Mouse (Mus musculus) MEL (cell line): ENCODE measurements around the gene Npnt. TPM values are rescaled to one million over a fixed set of nuclear protein-coding genes. Genes with fewer than 3 reads are reported as not detected.

ENCODE experiments used
- DNase-seq: peaks from one replicate; pipeline ENCODE4 v3.0.0; 2011; ENCODE audit warnings: low read depth, low spot score
- H3K27ac ChIP-seq: 2 replicates; pipeline ENCODE4 v1.5.1; 2012; ENCODE audit warnings: low read depth, mild to moderate bottlenecking, control low read depth, low read length, moderate library complexity; ENCODE audit not compliant: control insufficient read depth
- H3K27me3 ChIP-seq, 2 experiments: fragments of 150-350 bp in 1 of 2; sonication (generic) in 1 of 2; 2 replicates each; pipeline ENCODE4 v1.6.1; 2012; ENCODE audit warnings: low read length in 2 of 2, mild to moderate bottlenecking in 2 of 2, improper control_type of control experiment in 1 of 2, moderate library complexity in 1 of 2; ENCODE audit not compliant: insufficient read depth in 2 of 2, control insufficient read depth in 1 of 2
- H3K36me3 ChIP-seq, 2 experiments: 2 replicates each; pipeline ENCODE4 v1.6.1; 2012 to 2014; ENCODE audit warnings: low read length in 2 of 2, improper control_type of control experiment in 1 of 2, inconsistent platforms in 1 of 2, mild to moderate bottlenecking in 1 of 2; ENCODE audit not compliant: insufficient read depth in 2 of 2, control insufficient read depth in 1 of 2
- H3K4me1 ChIP-seq, 2 experiments: fragments of 150-350 bp in 1 of 2; sonication (generic) in 1 of 2; 2 replicates each; pipeline ENCODE4 v1.6.1; 2012; ENCODE audit warnings: low read length in 2 of 2, improper control_type of control experiment in 1 of 2, mild to moderate bottlenecking in 1 of 2; ENCODE audit not compliant: insufficient read depth in 2 of 2, control insufficient read depth in 1 of 2
- H3K4me3 ChIP-seq, 2 experiments: fragments of 150-350 bp in 1 of 2; sonication (generic) in 1 of 2; 2 replicates each; pipeline ENCODE4 v1.5.1; 2012; ENCODE audit warnings: low read depth in 2 of 2, low read length in 2 of 2, mild to moderate bottlenecking in 2 of 2, moderate library complexity in 2 of 2, control low read depth in 1 of 2, improper control_type of control experiment in 1 of 2; ENCODE audit not compliant: control insufficient read depth in 1 of 2, insufficient read depth in 1 of 2
- H3K79me2 ChIP-seq: 2 replicates; pipeline ENCODE4 v1.6.1; 2012; ENCODE audit warnings: mild to moderate bottlenecking, low read length, moderate library complexity; ENCODE audit not compliant: control insufficient read depth, poor library complexity, insufficient read depth
- H3K9ac ChIP-seq: 2 replicates; pipeline ENCODE4 v1.6.1; 2012; ENCODE audit warnings: low read depth, mild to moderate bottlenecking, control low read depth, low read length, moderate library complexity; ENCODE audit not compliant: control insufficient read depth, poor library complexity, severe bottlenecking
- H3K9me3 ChIP-seq: fragments of 150-350 bp; sonication (generic); replicated peaks from 2 replicates; pipeline ENCODE4 v1.6.1; 2012; ENCODE audit warnings: mild to moderate bottlenecking, low read length, improper control_type of control experiment, moderate library complexity; ENCODE audit not compliant: insufficient read depth
- BHLHE40 ChIP-seq: IDR thresholded peaks from 2 replicates; pipeline ENCODE4 v1.6.1; 2012; ENCODE audit warnings: low read depth, mild to moderate bottlenecking, inconsistent platforms, low read length, improper control_type of control experiment, borderline replicate concordance
- CTCF ChIP-seq, 3 experiments: IDR thresholded peaks in 2 of 3; conservative IDR thresholded peaks in 1 of 3; 2 replicates each; pipeline ENCODE4 v1.5.1; 2011 to 2012; ENCODE audit warnings: low read length in 3 of 3, low read depth in 2 of 3, mild to moderate bottlenecking in 2 of 3, improper control_type of control experiment in 1 of 3, inconsistent platforms in 1 of 3, mixed read lengths in 1 of 3, moderate library complexity in 1 of 3; ENCODE audit not compliant: control insufficient read depth in 1 of 3, insufficient read depth in 1 of 3, poor library complexity in 1 of 3, severe bottlenecking in 1 of 3
- E2F4 ChIP-seq: IDR thresholded peaks from 2 replicates; pipeline ENCODE4 v1.6.1; 2011; ENCODE audit warnings: low read depth, low read length, improper control_type of control experiment, borderline replicate concordance
- ELF1 ChIP-seq: IDR thresholded peaks from 2 replicates; pipeline ENCODE4 v1.6.1; 2014; ENCODE audit warnings: low read depth, mild to moderate bottlenecking, inconsistent platforms, low read length, improper control_type of control experiment, moderate library complexity
- ETS1 ChIP-seq: IDR thresholded peaks from 2 replicates; pipeline ENCODE4 v1.6.1; 2012; ENCODE audit warnings: low read depth, mild to moderate bottlenecking, inconsistent platforms, low read length, improper control_type of control experiment, moderate library complexity
- GABPA ChIP-seq: IDR thresholded peaks from 2 replicates; pipeline ENCODE4 v1.6.1; 2012; ENCODE audit warnings: low read depth, mild to moderate bottlenecking, inconsistent platforms, low read length, improper control_type of control experiment, moderate library complexity
- GATA1 ChIP-seq: IDR thresholded peaks from 2 replicates; pipeline ENCODE4 v1.6.1; 2011; ENCODE audit warnings: low read depth, low read length, improper control_type of control experiment
- JUND ChIP-seq: IDR thresholded peaks from 2 replicates; pipeline ENCODE4 v1.6.1; 2011; ENCODE audit warnings: low read depth, mild to moderate bottlenecking, improper control_type of control experiment, low read length
- KAT2A ChIP-seq: conservative IDR thresholded peaks from 2 replicates; pipeline ENCODE4 v1.6.1; 2012; ENCODE audit warnings: low read depth, low read length, improper control_type of control experiment, inconsistent platforms
- MAX ChIP-seq: IDR thresholded peaks from 2 replicates; pipeline ENCODE4 v1.6.1; 2011; ENCODE audit warnings: low read length, improper control_type of control experiment
- MAZ ChIP-seq: IDR thresholded peaks from 2 replicates; pipeline ENCODE4 v1.6.1; 2012; ENCODE audit warnings: low read depth, mild to moderate bottlenecking, inconsistent platforms, low read length, improper control_type of control experiment
- MXI1 ChIP-seq: IDR thresholded peaks from 2 replicates; pipeline ENCODE4 v1.6.1; 2011; ENCODE audit warnings: mild to moderate bottlenecking, low read depth, low read length, improper control_type of control experiment
- MYB ChIP-seq: IDR thresholded peaks from 2 replicates; pipeline ENCODE4 v1.6.1; 2011; ENCODE audit warnings: mild to moderate bottlenecking, low read depth, low read length, improper control_type of control experiment
- MYC ChIP-seq: IDR thresholded peaks from 2 replicates; pipeline ENCODE4 v1.6.1; 2011; ENCODE audit warnings: low read depth, mild to moderate bottlenecking, low read length, improper control_type of control experiment, moderate library complexity
- NELFE ChIP-seq: IDR thresholded peaks from 2 replicates; pipeline ENCODE4 v1.6.1; 2011; ENCODE audit warnings: low read depth, low read length, improper control_type of control experiment
- NRF1 ChIP-seq: IDR thresholded peaks from 2 replicates; pipeline ENCODE4 v1.6.1; 2014; ENCODE audit warnings: low read depth, mild to moderate bottlenecking, inconsistent platforms, low read length, improper control_type of control experiment, moderate library complexity; ENCODE audit not compliant: poor library complexity, insufficient read depth, severe bottlenecking
- POLR2A ChIP-seq, 2 experiments: IDR thresholded peaks; 2 replicates each; pipeline ENCODE4 v1.6.1; 2011 to 2012; ENCODE audit warnings: low read length in 2 of 2, mild to moderate bottlenecking in 2 of 2, control low read depth in 1 of 2, improper control_type of control experiment in 1 of 2, low read depth in 1 of 2, moderate library complexity in 1 of 2; ENCODE audit not compliant: control insufficient read depth in 1 of 2, insufficient read depth in 1 of 2, poor library complexity in 1 of 2
- POLR2AphosphoS2 ChIP-seq: IDR thresholded peaks from 2 replicates; pipeline ENCODE4 v1.6.1; 2011; ENCODE audit warnings: low read length, improper control_type of control experiment
- RAD21 ChIP-seq: IDR thresholded peaks from 2 replicates; pipeline ENCODE4 v1.6.1; 2011; ENCODE audit warnings: mild to moderate bottlenecking, low read depth, low read length, improper control_type of control experiment
- TAL1 ChIP-seq: IDR thresholded peaks from 2 replicates; pipeline ENCODE4 v1.6.1; 2012; ENCODE audit warnings: mild to moderate bottlenecking, inconsistent platforms, low read length, moderate library complexity, mixed read lengths
- TBP ChIP-seq: IDR thresholded peaks from 2 replicates; pipeline ENCODE4 v1.8.0; 2011; ENCODE audit warnings: low read depth, low read length, improper control_type of control experiment
- USF1 ChIP-seq: IDR thresholded peaks from 2 replicates; pipeline ENCODE4 v1.6.1; 2014; ENCODE audit warnings: low read depth, mild to moderate bottlenecking, inconsistent platforms, low read length, improper control_type of control experiment, moderate library complexity
- USF2 ChIP-seq, 2 experiments: IDR thresholded peaks; 2 replicates each; pipeline ENCODE4 v1.6.1; 2011 to 2012; ENCODE audit warnings: improper control_type of control experiment in 2 of 2, low read length in 2 of 2, borderline replicate concordance in 1 of 2, inconsistent platforms in 1 of 2, low read depth in 1 of 2, mild to moderate bottlenecking in 1 of 2; ENCODE audit not compliant: insufficient read depth in 1 of 2
- ZMIZ1 ChIP-seq: IDR thresholded peaks from 2 replicates; pipeline ENCODE4 v1.6.1; 2012; ENCODE audit warnings: low read depth, mild to moderate bottlenecking, inconsistent platforms, low read length, improper control_type of control experiment, moderate library complexity
- ZNF384 ChIP-seq: IDR thresholded peaks from 2 replicates; pipeline ENCODE4 v1.6.1; 2012; ENCODE audit warnings: low read depth, mild to moderate bottlenecking, inconsistent platforms, low read length, improper control_type of control experiment
- polyA plus RNA-seq, 2 experiments: library from polyadenylated mRNA; stranded (reverse) in 1 of 2; unstranded in 1 of 2; fragments of >175 nt in 1 of 2; fragments of >200 nt in 1 of 2; gene quantifications; 2 replicates each; pipeline versions ENCODE4 v1.2.1 to v1.2.4; 2012; ENCODE audit warnings: low replicate concordance in 2 of 2, low read depth in 1 of 2; ENCODE audit not compliant: insufficient read length in 2 of 2, insufficient read depth in 1 of 2, missing spikeins in 1 of 2
- total RNA-seq: library from RNA; depleted of rRNA; stranded (reverse); fragments of 300-350 nt; gene quantifications from 2 replicates; pipeline ENCODE4 v1.2.3, GENCODE M21; 2012

Npnt gene
- total and polyA plus RNA-seq, 3 experiments: 0.06 TPM; not detected in 2

DNA sequence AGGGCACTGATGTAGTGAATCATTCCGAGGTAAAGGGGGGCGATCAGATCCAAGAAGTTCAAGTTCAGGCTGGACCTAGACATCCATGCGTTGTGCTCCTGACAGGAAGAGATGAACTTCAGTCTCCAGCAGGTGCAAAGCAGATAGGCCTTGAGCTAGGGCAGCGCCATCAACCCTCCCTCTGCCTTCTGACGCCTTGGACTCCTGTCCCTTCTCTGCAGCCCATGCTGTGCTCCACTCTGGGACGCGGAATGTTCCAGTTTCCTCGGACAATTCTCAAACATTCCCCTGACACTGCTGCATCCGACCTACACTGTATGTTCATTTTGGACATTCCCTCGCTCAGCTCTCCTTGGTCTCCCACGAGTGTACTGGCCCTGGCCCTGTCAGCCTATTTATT is 30.9 kb downstream of the Npnt start:
- no peaks in the 10 kb centered on the region for H3K4me1 ChIP-seq
- TF ChIP-seq ZMIZ1: no peak
- TF ChIP-seq MYC: no peak
- TF ChIP-seq NELFE: no peak
- TF ChIP-seq GATA1: no peak
- no peak for TF ChIP-seq RAD21
- H3K27ac ChIP-seq: no peak overlapping the region
- no peak overlapping the region for H3K4me3 ChIP-seq
- H3K36me3 ChIP-seq: no peaks in the 10 kb centered on the region
- no peak overlapping the region for H3K9ac ChIP-seq
- DNase-seq: no peak
- no peaks in the 10 kb centered on the region for H3K9me3 ChIP-seq
- H3K27me3 ChIP-seq: no peaks in the 10 kb centered on the region
- H3K79me2 ChIP-seq: no peaks in the 10 kb centered on the region

DNA sequence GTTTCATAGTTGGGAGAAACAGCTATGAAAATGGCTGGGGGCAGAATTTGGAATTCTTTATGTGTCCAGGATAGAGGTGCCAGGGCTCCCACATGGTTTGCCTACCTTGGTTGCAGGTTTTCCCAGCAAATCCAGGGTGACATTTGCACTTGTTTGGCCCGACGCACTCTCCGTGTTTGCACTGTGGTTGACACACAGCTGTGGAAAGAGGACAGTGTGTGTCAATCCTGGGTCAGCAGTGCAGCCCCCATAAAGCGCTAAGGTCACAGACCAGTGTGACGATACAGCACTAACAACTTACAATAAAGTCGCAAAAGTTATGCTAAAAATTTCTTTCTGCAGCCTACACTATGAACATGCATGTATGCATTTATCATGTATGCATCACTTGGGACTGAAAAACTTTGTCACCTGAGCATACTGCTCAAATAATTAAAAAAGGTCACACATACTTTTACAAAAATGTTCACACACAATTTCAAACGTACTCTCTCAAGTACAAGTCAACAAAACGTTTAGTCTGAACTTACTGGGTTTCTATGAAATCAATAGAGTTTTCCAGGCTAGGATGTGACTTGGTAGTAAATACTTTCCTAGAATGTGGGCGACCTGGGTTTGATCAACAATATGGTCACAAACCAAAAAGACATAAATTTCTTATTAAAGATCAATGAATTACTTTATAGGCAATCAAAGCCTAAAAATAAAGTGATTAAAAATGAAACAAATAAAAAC is 32.6 kb downstream of the Npnt start:
- DNase-seq: no peak
- H3K27me3 ChIP-seq: no peaks in the 10 kb centered on the region
- TF ChIP-seq KAT2A (no peak), JUND (no peak), MAX (no peak), POLR2AphosphoS2 (no peak)
- TF ChIP-seq, all 39 proteins: peak for 0

DNA sequence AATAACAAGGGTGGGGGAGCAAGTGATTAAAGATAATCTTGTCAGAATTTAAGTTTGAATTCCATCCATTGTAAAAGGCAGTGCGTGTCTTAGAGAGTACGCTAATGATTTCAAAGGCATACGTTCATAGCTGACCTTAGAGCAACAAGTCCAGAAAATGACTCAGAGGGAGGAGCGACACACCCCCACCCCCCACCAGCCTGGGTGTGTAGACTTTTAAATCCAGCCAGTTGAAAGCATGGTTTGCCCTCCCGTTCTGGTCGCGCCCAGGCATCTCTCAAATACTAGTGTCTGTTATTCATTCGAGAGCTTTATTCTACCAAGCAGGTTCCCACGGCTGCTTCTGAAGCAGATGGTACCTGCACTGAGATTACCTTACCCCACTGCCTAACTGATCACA is 34.4 kb downstream of the Npnt start:
- Histone ChIP-seq H3K27me3 (no peaks in the 10 kb centered on the region), H3K4me3 (no peak overlapping the region), H3K79me2 (no peaks in the 10 kb centered on the region), H3K27ac (no peak overlapping the region), H3K9me3 (no peaks in the 10 kb centered on the region), H3K9ac (no peak overlapping the region), H3K4me1 (no peaks in the 10 kb centered on the region), H3K36me3 (no peaks in the 10 kb centered on the region)
- DNase-seq: no peak
- no peak for TF ChIP-seq TAL1
- TF ChIP-seq MXI1: no peak
- TF ChIP-seq MAZ: no peak
- no peak for TF ChIP-seq NRF1
- TF ChIP-seq ELF1: no peak
- TF ChIP-seq USF2 (IDR thresholded peaks at IDR 0.05; ENCODE audit: borderline replicate concordance in 1 of 2, insufficient read depth in 1 of 2, low read depth in 1 of 2, low read length in 2 of 2): no peak
- no peak for TF ChIP-seq POLR2AphosphoS2
- no peak for TF ChIP-seq MYB
- TF ChIP-seq RAD21: no peak
- TF ChIP-seq GABPA: no peak
- no peak for TF ChIP-seq E2F4
- no peak for TF ChIP-seq MAX
- no peak for TF ChIP-seq USF1
- no peak for TF ChIP-seq CTCF (IDR thresholded peaks at IDR 0.05 in 2 of 3, conservative IDR thresholded peaks at IDR 0.05 in 1 of 3; ENCODE audit: control insufficient read depth in 1 of 3, insufficient read depth in 1 of 3, low read depth in 2 of 3, low read length in 3 of 3, poor library complexity in 1 of 3, severe bottlenecking in 1 of 3)
- no peak for TF ChIP-seq ETS1
- no peak for TF ChIP-seq TBP
- TF ChIP-seq ZNF384: no peak
- TF ChIP-seq POLR2A (IDR thresholded peaks at IDR 0.05; ENCODE audit: control insufficient read depth in 1 of 2, insufficient read depth in 1 of 2, low read depth in 1 of 2, low read length in 2 of 2, poor library complexity in 1 of 2): no peak
- TF ChIP-seq BHLHE40: no peak

More for the DNA sequence above, 32.6 kb downstream of the Npnt start:
- H3K36me3 ChIP-seq: no peaks in the 10 kb centered on the region
- no peaks in the 10 kb centered on the region for H3K79me2 ChIP-seq
- H3K4me3 ChIP-seq: no peak overlapping the region
- no peak overlapping the region for H3K9ac ChIP-seq
- H3K4me1 ChIP-seq: no peaks in the 10 kb centered on the region
- no peaks in the 10 kb centered on the region for H3K9me3 ChIP-seq
- no peak overlapping the region for H3K27ac ChIP-seq
